Mouse (Mus musculus): ENCODE measurements around the gene Piga. TPM values are rescaled to one million over a fixed set of nuclear protein-coding genes. Genes with fewer than 3 reads are reported as not detected.

Gene Piga
- polyA plus RNA-seq, 1 experiment from 2014 or later, result 5.8 TPM

DNA sequence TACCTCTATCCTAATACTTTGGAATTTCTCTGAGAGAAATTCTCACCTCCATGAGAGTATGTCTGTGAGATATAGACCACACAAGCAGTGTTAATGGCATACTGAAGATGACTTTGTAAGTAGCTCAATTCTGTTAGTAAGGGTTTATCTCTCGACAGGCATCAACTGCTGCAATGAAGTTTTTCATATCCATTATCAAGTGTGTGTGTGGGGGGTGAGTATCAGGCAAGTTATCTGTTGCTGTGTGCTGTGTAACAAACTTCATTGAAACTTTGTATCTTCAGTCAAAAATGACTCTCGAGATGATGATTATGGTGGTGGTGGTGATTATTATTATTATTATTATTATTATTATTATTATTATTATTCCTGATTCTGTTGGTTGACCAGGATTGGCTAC lies 2.8 kb upstream of the Piga start:
- Histone ChIP-seq H3K27me3 (ENCODE audit: insufficient read depth, low read length) (no peaks in the 10 kb centered on the region), H3K36me3 (replicated peaks; ENCODE audit: insufficient read depth, low read length) (no peaks in the 10 kb centered on the region), H3K9ac (replicated peaks) (no peak overlapping the region), H3K9me3 (ENCODE audit: low read length) (no peaks in the 10 kb centered on the region), H3K4me2 (ENCODE audit: low read depth, low read length) (no peak overlapping the region), H3K4me3 (ENCODE audit: low read depth, low read length) (no peak overlapping the region), H3K27ac (ENCODE audit: low read depth) (no peak overlapping the region), H3K4me1 (ENCODE audit: insufficient read depth) (peaks cover 11% of the 10 kb centered on the region; the same call in 1 of the 2 replicates)
- no peak for TF ChIP-seq CTCF (IDR thresholded peaks at IDR 0.05; ENCODE audit: low read depth)
- TF ChIP-seq EP300 (IDR thresholded peaks at IDR 0.05; ENCODE audit: low read depth), result no peak
- ATAC-seq (no peak), DNase-seq (no peak)
- WGBS (ENCODE audit: insufficient replicate concordance), result 57% methylated on average over 2 of the region's 2 CpGs

DNA sequence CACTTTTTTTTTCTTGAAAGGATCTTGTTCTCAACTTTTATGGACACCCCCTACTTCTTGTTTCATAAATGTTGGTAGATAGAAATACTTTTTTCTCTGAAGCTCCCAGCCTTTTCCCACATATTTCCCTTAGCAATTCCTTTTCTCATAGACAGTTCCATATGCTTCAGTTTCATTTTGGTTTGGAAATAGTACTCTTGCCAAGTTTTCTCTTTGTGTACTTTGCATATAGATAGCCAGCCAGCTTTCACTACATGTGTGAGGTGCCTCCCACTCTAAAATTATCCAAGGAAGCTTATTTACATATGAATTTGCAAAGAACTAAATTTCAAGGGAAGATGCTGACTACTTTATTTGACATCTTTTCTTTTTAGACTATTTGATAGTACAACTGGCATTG lies 1.6 kb upstream of the Piga start:
- TF ChIP-seq CTCF (IDR thresholded peaks at IDR 0.05; ENCODE audit: low read depth) (no peak), EP300 (IDR thresholded peaks at IDR 0.05; ENCODE audit: low read depth) (no peak)
- H3K4me3 ChIP-seq (ENCODE audit: low read depth, low read length), result no peak overlapping the region
- H3K9me3 ChIP-seq (ENCODE audit: low read length), result no peaks in the 10 kb centered on the region
- peaks cover 11% of the 10 kb centered on the region; the same call in 1 of the 2 replicates for H3K4me1 ChIP-seq (ENCODE audit: insufficient read depth)
- peaks cover 7% of the 10 kb centered on the region for H3K36me3 ChIP-seq (replicated peaks; ENCODE audit: insufficient read depth, low read length)
- no peak overlapping the region for H3K27ac ChIP-seq (ENCODE audit: low read depth)
- no peak for ATAC-seq
- no peak for DNase-seq
- no peaks in the 10 kb centered on the region for H3K27me3 ChIP-seq (ENCODE audit: insufficient read depth, low read length)
- H3K9ac ChIP-seq (replicated peaks), result no peak overlapping the region
- H3K4me2 ChIP-seq (ENCODE audit: low read depth, low read length), result no peak overlapping the region

GRCm38 (mm10) chrX:164419955-164420354 lies 368 bp downstream of the Piga start:
- peak overlapping the region; percentile 74 for H3K4me2 ChIP-seq (ENCODE audit: low read depth, low read length)
- peak overlapping the region; percentile 88 for H3K27ac ChIP-seq (ENCODE audit: low read depth)
- H3K4me3 ChIP-seq (ENCODE audit: low read depth, low read length), result peak overlapping the region; percentile 68
- peaks cover 12% of the 10 kb centered on the region for H3K36me3 ChIP-seq (replicated peaks; ENCODE audit: insufficient read depth, low read length)
- TF ChIP-seq EP300 (IDR thresholded peaks at IDR 0.05; ENCODE audit: low read depth), result no peak
- TF ChIP-seq CTCF (IDR thresholded peaks at IDR 0.05; ENCODE audit: low read depth), result no peak
- ATAC-seq (peak; percentile 22), DNase-seq (no peak)
- H3K4me1 ChIP-seq (ENCODE audit: insufficient read depth), result peaks cover 11% of the 10 kb centered on the region; the same call in 1 of the 2 replicates
- 17% methylated on average over 13 of the region's 13 CpGs for WGBS (ENCODE audit: insufficient replicate concordance)
- no peaks in the 10 kb centered on the region for H3K27me3 ChIP-seq (ENCODE audit: insufficient read depth, low read length)
- H3K9ac ChIP-seq (replicated peaks), result peak overlapping the region; percentile 83
- H3K9me3 ChIP-seq (ENCODE audit: low read length), result no peaks in the 10 kb centered on the region

GRCm38 (mm10) chrX:164420518-164420917 lies 931 bp downstream of the Piga start:
- no peak for TF ChIP-seq CTCF (IDR thresholded peaks at IDR 0.05; ENCODE audit: low read depth)
- no peak for TF ChIP-seq EP300 (IDR thresholded peaks at IDR 0.05; ENCODE audit: low read depth)
- Histone ChIP-seq H3K27ac (ENCODE audit: low read depth) (no peak overlapping the region), H3K27me3 (ENCODE audit: insufficient read depth, low read length) (no peaks in the 10 kb centered on the region), H3K36me3 (replicated peaks; ENCODE audit: insufficient read depth, low read length) (peaks cover 12% of the 10 kb centered on the region), H3K9me3 (ENCODE audit: low read length) (no peaks in the 10 kb centered on the region), H3K9ac (replicated peaks) (peak overlapping the region; percentile 83), H3K4me3 (ENCODE audit: low read depth, low read length) (peak overlapping the region; percentile 68), H3K4me2 (ENCODE audit: low read depth, low read length) (peak overlapping the region; percentile 74), H3K4me1 (ENCODE audit: insufficient read depth) (peaks cover 11% of the 10 kb centered on the region; the same call in 1 of the 2 replicates)
- no peak for DNase-seq
- WGBS (ENCODE audit: insufficient replicate concordance), result 42% methylated on average over 3 of the region's 3 CpGs
- no peak for ATAC-seq

DNA sequence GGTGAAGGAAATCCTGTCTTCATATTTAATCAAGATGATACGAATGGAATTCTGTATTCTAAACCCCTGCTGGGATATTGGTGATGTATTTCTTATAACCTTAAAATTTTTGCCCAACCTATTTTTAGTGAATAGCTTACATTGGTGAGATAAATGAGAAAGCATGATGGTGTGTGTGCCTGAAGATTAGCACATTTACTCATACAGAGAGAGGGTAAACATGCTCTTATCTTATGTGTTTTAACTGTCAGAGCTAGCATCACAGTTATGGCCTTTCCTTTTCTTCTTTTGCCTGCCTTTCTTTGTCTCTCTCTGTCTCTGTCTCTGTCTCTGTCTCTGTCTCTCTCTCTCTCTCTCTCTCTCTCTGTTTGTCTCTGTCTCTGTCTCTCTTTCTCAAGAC lies 5.2 kb downstream of the Piga start:
- no peak overlapping the region for H3K4me3 ChIP-seq (ENCODE audit: low read depth, low read length)
- no peak overlapping the region for H3K9ac ChIP-seq (replicated peaks)
- no peak overlapping the region for H3K27ac ChIP-seq (ENCODE audit: low read depth)
- no peaks in the 10 kb centered on the region for H3K9me3 ChIP-seq (ENCODE audit: low read length)
- H3K36me3 ChIP-seq (replicated peaks; ENCODE audit: insufficient read depth, low read length), result peaks cover 20% of the 10 kb centered on the region
- TF ChIP-seq CTCF (IDR thresholded peaks at IDR 0.05; ENCODE audit: low read depth) (no peak), EP300 (IDR thresholded peaks at IDR 0.05; ENCODE audit: low read depth) (peak; percentile 85)
- H3K4me1 ChIP-seq (ENCODE audit: insufficient read depth), result peaks cover 11% of the 10 kb centered on the region; the same call in 1 of the 2 replicates
- H3K4me2 ChIP-seq (ENCODE audit: low read depth, low read length), result peak overlapping the region; percentile 40
- no peaks in the 10 kb centered on the region for H3K27me3 ChIP-seq (ENCODE audit: insufficient read depth, low read length)
- WGBS (ENCODE audit: insufficient replicate concordance), result 56% methylated on average over 1 of the region's 1 CpGs
- ATAC-seq (peak; percentile 69), DNase-seq (no peak)

GRCm38 (mm10) chrX:164427295-164427694 lies 7.7 kb downstream of the Piga start:
- no peak for DNase-seq
- H3K4me2 ChIP-seq (ENCODE audit: low read depth, low read length), result no peak overlapping the region
- H3K27me3 ChIP-seq (ENCODE audit: insufficient read depth, low read length), result no peaks in the 10 kb centered on the region
- no peak overlapping the region for H3K27ac ChIP-seq (ENCODE audit: low read depth)
- peaks cover 30% of the 10 kb centered on the region for H3K36me3 ChIP-seq (replicated peaks; ENCODE audit: insufficient read depth, low read length)
- H3K9ac ChIP-seq (replicated peaks), result no peak overlapping the region
- TF ChIP-seq CTCF (IDR thresholded peaks at IDR 0.05; ENCODE audit: low read depth) (no peak), EP300 (IDR thresholded peaks at IDR 0.05; ENCODE audit: low read depth) (no peak)
- 72% methylated on average over 4 of the region's 4 CpGs for WGBS (ENCODE audit: insufficient replicate concordance)
- no peak for ATAC-seq
- H3K9me3 ChIP-seq (ENCODE audit: low read length), result no peaks in the 10 kb centered on the region
- H3K4me1 ChIP-seq (ENCODE audit: insufficient read depth), result no peaks in the 10 kb centered on the region
- no peak overlapping the region for H3K4me3 ChIP-seq (ENCODE audit: low read depth, low read length)

DNA sequence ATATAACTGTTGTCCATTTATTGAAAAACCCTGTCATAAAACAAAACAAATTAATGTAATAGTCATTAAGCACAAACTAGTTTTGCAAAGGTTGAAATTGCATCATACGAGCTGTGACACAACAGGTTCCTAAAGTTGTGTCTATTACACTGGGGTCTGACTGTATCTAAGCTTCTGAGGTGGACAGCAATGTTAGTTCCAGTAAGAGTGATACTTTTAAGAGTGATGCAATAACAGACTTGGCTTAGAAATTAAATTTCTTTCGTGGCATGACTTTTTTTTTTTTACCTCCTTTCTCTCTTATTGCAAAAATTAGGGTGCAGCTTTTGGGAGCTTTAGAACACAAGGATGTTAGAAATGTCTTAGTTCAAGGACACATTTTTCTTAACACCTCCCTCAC lies 8.6 kb downstream of the Piga start:
- no peak overlapping the region for H3K9ac ChIP-seq (replicated peaks)
- H3K27ac ChIP-seq (ENCODE audit: low read depth), result no peak overlapping the region
- peaks cover 22% of the 10 kb centered on the region; the same call in 1 of the 2 replicates for H3K36me3 ChIP-seq (replicated peaks; ENCODE audit: insufficient read depth, low read length)
- no peaks in the 10 kb centered on the region for H3K4me1 ChIP-seq (ENCODE audit: insufficient read depth)
- DNase-seq (no peak), ATAC-seq (no peak)
- no peaks in the 10 kb centered on the region for H3K9me3 ChIP-seq (ENCODE audit: low read length)
- 80% methylated on average over 2 of the region's 2 CpGs for WGBS (ENCODE audit: insufficient replicate concordance)
- no peak for TF ChIP-seq EP300 (IDR thresholded peaks at IDR 0.05; ENCODE audit: low read depth)
- no peak for TF ChIP-seq CTCF (IDR thresholded peaks at IDR 0.05; ENCODE audit: low read depth)
- no peaks in the 10 kb centered on the region for H3K27me3 ChIP-seq (ENCODE audit: insufficient read depth, low read length)
- no peak overlapping the region for H3K4me3 ChIP-seq (ENCODE audit: low read depth, low read length)
- no peak overlapping the region for H3K4me2 ChIP-seq (ENCODE audit: low read depth, low read length)

Data from liver, postnatal 0 days (tissue).